Mouse (Mus musculus) adipocyte (in vitro differentiated cells): Measurements from ENCODE around the gene Slc2a2.
A peak's percentile ranks its signal among the peaks of the same experiment; 100 is the strongest.
"Not testable (repeated sequence)": the region's sequence is repeated elsewhere in the genome, so short reads cannot be mapped to it uniquely, and the experiment has no call there.

Experiments used
- DNase-seq: peaks from one replicate; pipeline ENCODE4 v3.0.0-alpha.2; 2016; ENCODE audit warnings: low spot score

The Slc2a2 gene

GRCm38 (mm10) chr3:28734712-28735111 is 37.0 kb downstream of the Slc2a2 start:
- no peak for DNase-seq

DNA sequence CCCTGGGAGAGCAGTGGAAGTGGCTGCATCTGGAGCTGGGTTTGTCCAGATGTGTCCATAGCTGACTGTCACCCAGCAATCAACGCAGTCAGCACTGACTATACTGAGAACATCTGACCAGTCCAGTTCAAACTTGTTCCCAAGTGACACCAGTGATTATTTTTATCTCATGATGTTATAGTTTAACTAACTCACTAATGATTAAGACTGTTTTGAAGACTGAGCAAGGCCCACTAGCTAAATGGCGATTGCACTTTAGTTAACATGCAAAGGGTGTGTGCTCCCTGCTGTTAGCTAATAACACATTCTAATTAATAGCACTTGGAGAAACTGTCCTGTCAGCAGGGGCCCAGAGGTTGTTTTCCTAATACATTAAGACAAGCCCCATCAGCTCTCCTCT is 39.3 kb downstream of the Slc2a2 start:
- no peak for DNase-seq

GRCm38 (mm10) chr3:28740353-28740752 is 42.6 kb downstream of the Slc2a2 start:
- no peak for DNase-seq

DNA sequence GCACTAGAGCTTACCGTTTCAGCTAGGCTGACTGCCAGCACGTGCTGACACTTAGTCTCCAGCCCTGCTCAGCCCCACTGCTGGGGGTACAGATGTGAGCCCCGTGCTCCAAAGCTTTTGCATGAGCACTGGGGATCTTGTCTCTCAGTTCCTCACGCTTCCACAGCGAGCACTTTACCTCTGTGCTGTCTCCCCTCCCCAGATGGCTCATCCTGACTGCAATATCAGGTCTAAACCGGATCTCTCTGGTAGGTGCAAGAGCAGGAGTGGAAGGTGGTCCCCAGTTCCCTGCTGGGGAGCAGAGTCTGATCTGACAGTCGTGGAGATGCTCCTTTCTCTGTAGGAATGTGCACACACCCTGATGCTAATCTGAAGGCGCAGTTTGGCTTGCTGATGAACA is 45.5 kb downstream of the Slc2a2 start:
- DNase-seq, result no peak

DNA sequence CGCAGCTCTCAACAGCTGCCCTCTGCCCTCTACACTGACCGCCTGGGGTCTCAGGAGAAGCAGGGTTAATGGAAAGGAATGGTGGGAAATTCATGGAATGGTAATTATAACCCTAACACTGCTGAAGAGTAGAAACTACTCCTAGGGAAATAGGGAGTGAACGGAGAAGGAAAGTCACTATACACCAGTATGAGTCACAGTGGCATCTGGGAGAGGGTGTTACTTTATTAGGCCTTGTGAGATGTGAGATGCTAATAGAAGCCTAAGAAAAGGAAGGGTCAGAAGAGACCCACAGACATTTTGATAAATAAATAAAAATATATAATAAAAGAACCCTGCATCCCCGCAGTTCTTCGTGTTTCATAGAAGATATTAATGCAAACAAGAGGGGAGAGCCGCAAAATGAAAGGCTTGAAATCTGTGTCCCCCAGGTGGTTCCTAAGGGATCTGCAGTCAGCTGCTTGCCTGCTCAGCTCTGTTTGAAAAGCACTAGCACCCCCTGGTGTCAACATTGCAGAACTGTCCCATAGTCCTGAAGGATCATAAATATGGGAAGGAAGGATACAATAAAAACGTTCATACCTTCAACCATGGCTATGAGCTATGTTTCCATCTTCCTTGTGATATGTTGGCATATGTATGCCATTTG is 48.3 kb downstream of the Slc2a2 start:
- peak; percentile 91 for DNase-seq

DNA sequence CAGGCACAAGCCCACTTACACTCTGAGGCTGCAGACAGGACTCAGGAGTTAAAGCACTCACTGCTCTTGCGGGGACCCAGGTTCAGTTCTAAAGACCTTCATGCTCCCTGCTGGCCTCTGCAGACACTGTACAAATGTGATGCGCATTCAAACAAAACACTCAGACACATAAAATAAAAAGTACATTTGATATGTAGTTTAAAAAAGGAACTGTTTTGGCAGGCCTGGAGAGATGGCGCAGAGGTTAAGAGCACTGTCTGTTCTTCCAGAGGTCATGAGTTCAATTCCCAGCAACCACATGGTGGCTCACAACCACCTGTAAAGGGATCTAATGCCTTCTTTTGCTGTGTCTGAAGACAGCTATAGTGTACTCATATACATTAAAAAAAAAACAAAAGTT is 50.4 kb downstream of the Slc2a2 start:
- DNase-seq, result no peak

GRCm38 (mm10) chr3:28748956-28749355 is 51.3 kb downstream of the Slc2a2 start:
- no peak for DNase-seq

DNA sequence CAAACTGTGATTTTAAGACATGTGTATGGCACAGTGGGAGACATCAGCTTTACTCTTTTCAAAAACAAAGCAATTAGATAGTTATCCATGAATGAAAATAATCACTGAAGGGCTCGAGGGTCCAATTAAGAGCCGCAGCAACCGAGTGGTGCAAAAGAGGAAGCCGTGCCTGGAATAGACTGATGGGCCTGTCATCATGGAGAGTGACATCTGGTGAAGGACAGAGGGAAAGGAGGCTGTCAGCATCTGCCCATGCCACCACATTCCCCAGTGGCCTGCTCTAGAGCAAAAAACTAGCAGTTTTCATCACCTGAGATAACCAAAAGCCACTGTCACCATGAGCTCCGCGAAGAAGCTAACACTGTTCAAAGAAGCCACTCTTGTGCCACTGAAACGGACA is 57.8 kb downstream of the Slc2a2 start:
- DNase-seq, result no peak

DNA sequence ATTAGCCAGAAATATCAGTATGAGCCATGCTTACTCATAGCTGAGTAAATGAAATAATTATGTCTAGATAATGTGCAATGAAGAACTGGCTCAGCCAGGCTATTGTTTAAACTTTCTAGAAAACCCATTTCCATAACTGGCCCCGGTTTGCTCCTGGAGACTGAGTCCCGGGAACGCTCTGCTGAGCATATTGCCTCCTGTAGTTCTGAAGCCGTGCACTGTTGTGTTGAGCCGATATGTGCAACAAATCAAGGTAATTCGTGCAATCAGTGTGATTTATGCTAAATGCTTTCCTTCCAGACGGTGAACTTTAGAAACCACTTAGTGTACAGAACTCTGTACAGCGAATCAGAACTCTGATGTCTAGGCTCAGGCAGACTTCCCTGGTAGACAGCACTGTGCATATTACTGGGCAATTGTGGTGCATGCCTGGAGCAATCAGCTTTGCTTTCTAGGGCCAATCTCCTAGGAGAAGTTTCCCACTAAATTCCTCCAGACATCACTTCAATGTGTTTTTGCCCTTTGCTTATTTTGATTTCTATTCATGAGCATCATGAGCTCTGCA is 63.6 kb downstream of the Slc2a2 start:
- DNase-seq, result no peak

GRCm38 (mm10) chr3:28766935-28767334 is 69.2 kb downstream of the Slc2a2 start:
- no peak for DNase-seq

GRCm38 (mm10) chr3:28768222-28768621 is 70.5 kb downstream of the Slc2a2 start:
- DNase-seq, result no peak

GRCm38 (mm10) chr3:28772919-28773318 is 75.2 kb downstream of the Slc2a2 start:
- DNase-seq, result not testable (repeated sequence)

GRCm38 (mm10) chr3:28775361-28775760 is 77.7 kb downstream of the Slc2a2 start:
- DNase-seq, result no peak

DNA sequence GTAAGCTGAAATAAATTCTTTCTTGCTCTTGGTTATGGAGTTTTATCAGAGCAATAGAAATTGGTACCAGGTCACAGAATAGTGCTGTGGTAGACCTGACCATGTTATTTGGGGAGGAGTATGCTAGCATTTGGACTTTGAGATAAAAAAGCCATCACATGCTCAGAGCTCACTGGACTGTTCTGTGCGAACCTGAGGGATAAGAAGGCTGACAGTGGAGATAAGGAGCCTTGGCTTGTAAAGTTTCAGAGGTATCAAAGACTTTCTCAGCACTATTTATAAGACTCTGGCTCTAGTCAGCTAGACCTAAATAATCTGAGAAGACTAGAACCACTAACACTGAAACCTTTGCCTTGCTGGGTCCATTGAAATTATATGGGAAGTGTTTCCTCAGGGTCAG is 78.3 kb downstream of the Slc2a2 start:
- DNase-seq, result no peak

DNA sequence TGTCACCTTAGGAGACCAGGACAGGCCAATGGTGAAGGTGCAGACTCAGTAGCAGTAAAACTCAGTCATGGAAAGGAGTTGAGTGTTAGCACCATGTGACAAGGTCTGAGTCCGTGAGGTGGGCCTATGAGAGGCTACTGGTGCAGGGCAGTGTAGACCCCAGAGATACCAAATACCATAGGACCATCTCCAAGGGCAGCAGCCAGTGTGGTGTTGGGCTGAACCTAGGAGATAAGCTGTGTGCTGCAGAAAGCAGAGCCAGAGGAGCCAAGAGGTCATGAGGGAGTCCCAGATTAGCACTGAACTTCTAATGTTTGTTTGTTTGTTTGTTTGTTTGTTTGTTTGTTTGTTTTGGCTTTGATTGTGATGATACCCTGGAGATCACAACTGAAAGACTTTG is 78.8 kb downstream of the Slc2a2 start:
- no peak for DNase-seq

- no peak for DNase-seq
These were observed 82.8 kb downstream of the Slc2a2 start for GRCm38 (mm10) chr3:28780511-28780910.
